Mouse (Mus musculus): Measurements from ENCODE around the gene Gm6526. TPM values are rescaled to one million over a fixed set of nuclear protein-coding genes. Genes with fewer than 3 reads are reported as not detected.
"Not testable (repeated sequence)": the region's sequence is repeated elsewhere in the genome, so short reads cannot be mapped to it uniquely, and the experiment has no call there.

The Gm6526 gene
- not detected in 2 replicates for polyA plus RNA-seq (2012; rRNA removed)
- not detected in 2 replicates for polyA plus RNA-seq (2014; fragmentation: Nextera tagmentation; extraction: Ambion mirVana)

- WGBS, result 72% methylated on average over 4 of the region's 4 CpGs
- not testable (repeated sequence) for H3K27ac ChIP-seq (replicated peaks; ENCODE audit: low read depth, low read length); H3K9me3 ChIP-seq (ENCODE audit: control insufficient read depth, low read length); H3K9ac ChIP-seq (ENCODE audit: low read depth, low read length, severe bottlenecking); H3K4me1 ChIP-seq (ENCODE audit: control insufficient read depth, insufficient read depth, low read length); H3K4me3 ChIP-seq (replicated peaks; ENCODE audit: low read length); H3K27me3 ChIP-seq (ENCODE audit: control insufficient read depth, insufficient read depth, low read length); H3K36me3 ChIP-seq (ENCODE audit: control insufficient read depth, insufficient read depth, low read length); ATAC-seq (ENCODE audit: low FRiP score, low read depth); DNase-seq (ENCODE audit: low spot score); H3K4me2 ChIP-seq (replicated peaks; ENCODE audit: low read depth, low read length, severe bottlenecking)
Observed at GRCm38 (mm10) chr14:43747566-43747965, at the start of gene Gm6526. Gm6526 (plus strand) TSS chr14:43747866.

GRCm38 (mm10) chr14:43727385-43727784 is 20.3 kb upstream of the Gm6526 start, which contains the start of gene Gm16506:
Gm16506 (minus strand) TSS chr14:43727485.
- not testable (repeated sequence) for DNase-seq (ENCODE audit: low spot score); H3K4me3 ChIP-seq (replicated peaks; ENCODE audit: low read length); H3K9ac ChIP-seq (ENCODE audit: low read depth, low read length, severe bottlenecking); H3K4me2 ChIP-seq (replicated peaks; ENCODE audit: low read depth, low read length, severe bottlenecking); ATAC-seq (ENCODE audit: low FRiP score, low read depth); H3K27me3 ChIP-seq (ENCODE audit: control insufficient read depth, insufficient read depth, low read length); H3K4me1 ChIP-seq (ENCODE audit: control insufficient read depth, insufficient read depth, low read length); H3K27ac ChIP-seq (replicated peaks; ENCODE audit: low read depth, low read length); H3K36me3 ChIP-seq (ENCODE audit: control insufficient read depth, insufficient read depth, low read length); H3K9me3 ChIP-seq (ENCODE audit: control insufficient read depth, low read length)
- WGBS, result 58% methylated on average over 1 of the region's 3 CpGs

GRCm38 (mm10) chr14:43784645-43785044 is 37.0 kb downstream of the Gm6526 start, which contains the start of gene Gm8180:
Gm8180 (minus strand) TSS chr14:43784745.
- not testable (repeated sequence) for DNase-seq (ENCODE audit: low spot score); H3K4me2 ChIP-seq (replicated peaks; ENCODE audit: low read depth, low read length, severe bottlenecking); H3K9ac ChIP-seq (ENCODE audit: low read depth, low read length, severe bottlenecking); H3K4me1 ChIP-seq (ENCODE audit: control insufficient read depth, insufficient read depth, low read length); H3K4me3 ChIP-seq (replicated peaks; ENCODE audit: low read length); H3K27ac ChIP-seq (replicated peaks; ENCODE audit: low read depth, low read length); H3K36me3 ChIP-seq (ENCODE audit: control insufficient read depth, insufficient read depth, low read length); H3K27me3 ChIP-seq (ENCODE audit: control insufficient read depth, insufficient read depth, low read length); ATAC-seq (ENCODE audit: low FRiP score, low read depth); H3K9me3 ChIP-seq (ENCODE audit: control insufficient read depth, low read length)
- 86% methylated on average over 2 of the region's 3 CpGs for WGBS

GRCm38 (mm10) chr14:43793811-43794210 is 46.1 kb downstream of the Gm6526 start:
- not testable (repeated sequence) for ATAC-seq (ENCODE audit: low FRiP score, low read depth); H3K4me2 ChIP-seq (replicated peaks; ENCODE audit: low read depth, low read length, severe bottlenecking); H3K27me3 ChIP-seq (ENCODE audit: control insufficient read depth, insufficient read depth, low read length); H3K4me3 ChIP-seq (replicated peaks; ENCODE audit: low read length); H3K27ac ChIP-seq (replicated peaks; ENCODE audit: low read depth, low read length); H3K9ac ChIP-seq (ENCODE audit: low read depth, low read length, severe bottlenecking); H3K4me1 ChIP-seq (ENCODE audit: control insufficient read depth, insufficient read depth, low read length); H3K9me3 ChIP-seq (ENCODE audit: control insufficient read depth, low read length); H3K36me3 ChIP-seq (ENCODE audit: control insufficient read depth, insufficient read depth, low read length); DNase-seq (ENCODE audit: low spot score)
- WGBS, result 82% methylated on average over 5 of the region's 5 CpGs

- DNase-seq (ENCODE audit: low spot score), result no peak
- Histone ChIP-seq H3K27ac (replicated peaks; ENCODE audit: low read depth, low read length) (no peak overlapping the region), H3K4me1 (ENCODE audit: control insufficient read depth, insufficient read depth, low read length) (no peaks in the 10 kb centered on the region), H3K36me3 (ENCODE audit: control insufficient read depth, insufficient read depth, low read length) (no peaks in the 10 kb centered on the region), H3K4me3 (replicated peaks; ENCODE audit: low read length) (peak overlapping the region; percentile 10; the same call in 1 of the 2 replicates), H3K9ac (ENCODE audit: low read depth, low read length, severe bottlenecking) (peak overlapping the region; percentile 28), H3K4me2 (replicated peaks; ENCODE audit: low read depth, low read length, severe bottlenecking) (peak overlapping the region; percentile 41), H3K27me3 (ENCODE audit: control insufficient read depth, insufficient read depth, low read length) (no peaks in the 10 kb centered on the region), H3K9me3 (ENCODE audit: control insufficient read depth, low read length) (no peaks in the 10 kb centered on the region)
- WGBS, result 25% methylated on average over 14 of the region's 14 CpGs
- ATAC-seq (ENCODE audit: low FRiP score, low read depth), result peak; percentile 50; the same call in 1 of the 2 replicates
- TF ChIP-seq POLR2A (IDR thresholded peaks at IDR 0.05; ENCODE audit: borderline replicate concordance, extremely low read depth, insufficient read depth, insufficient read length), result no peak
Observed at GRCm38 (mm10) chr14:43796069-43796904, 48.6 kb downstream of the Gm6526 start.

GRCm38 (mm10) chr14:43796905-43797470 is 49.3 kb downstream of the Gm6526 start:
- WGBS, result 9% methylated on average over 23 of the region's 23 CpGs
- ATAC-seq (ENCODE audit: low FRiP score, low read depth), result 0 out of 2 replicates have a peak, but pooled peaks have one; percentile 19
- not testable (repeated sequence) for H3K4me1 ChIP-seq (ENCODE audit: control insufficient read depth, insufficient read depth, low read length); DNase-seq (ENCODE audit: low spot score); H3K27me3 ChIP-seq (ENCODE audit: control insufficient read depth, insufficient read depth, low read length); H3K9me3 ChIP-seq (ENCODE audit: control insufficient read depth, low read length); H3K27ac ChIP-seq (replicated peaks; ENCODE audit: low read depth, low read length); H3K36me3 ChIP-seq (ENCODE audit: control insufficient read depth, insufficient read depth, low read length)
- H3K9ac ChIP-seq (ENCODE audit: low read depth, low read length, severe bottlenecking), result peak overlapping the region; percentile 28
- H3K4me3 ChIP-seq (replicated peaks; ENCODE audit: low read length), result peak overlapping the region; percentile 10; the same call in 1 of the 2 replicates
- peak overlapping the region; percentile 41 for H3K4me2 ChIP-seq (replicated peaks; ENCODE audit: low read depth, low read length, severe bottlenecking)

GRCm38 (mm10) chr14:43804435-43804834 is 56.8 kb downstream of the Gm6526 start:
- not testable (repeated sequence) for H3K36me3 ChIP-seq (ENCODE audit: control insufficient read depth, insufficient read depth, low read length); DNase-seq (ENCODE audit: low spot score); H3K4me3 ChIP-seq (replicated peaks; ENCODE audit: low read length); H3K27ac ChIP-seq (replicated peaks; ENCODE audit: low read depth, low read length); H3K9ac ChIP-seq (ENCODE audit: low read depth, low read length, severe bottlenecking); H3K4me1 ChIP-seq (ENCODE audit: control insufficient read depth, insufficient read depth, low read length); H3K27me3 ChIP-seq (ENCODE audit: control insufficient read depth, insufficient read depth, low read length); H3K4me2 ChIP-seq (replicated peaks; ENCODE audit: low read depth, low read length, severe bottlenecking); H3K9me3 ChIP-seq (ENCODE audit: control insufficient read depth, low read length); ATAC-seq (ENCODE audit: low FRiP score, low read depth)
- 15% methylated on average over 7 of the region's 7 CpGs for WGBS
